Mouse (Mus musculus) megakaryocyte, embryonic 14.5 days (primary cell): ENCODE measurements around the gene Ggcx.

ENCODE experiments used
- FLI1 ChIP-seq: IDR thresholded peaks from 2 replicates; pipeline ENCODE4 v1.6.1; 2012; ENCODE audit warnings: low read length, inconsistent platforms, mixed read lengths
- GATA1 ChIP-seq: IDR thresholded peaks from 3 replicates; pipeline ENCODE4 v1.6.1; 2012; ENCODE audit warnings: mixed read lengths, low read length, inconsistent platforms, borderline replicate concordance

DNA sequence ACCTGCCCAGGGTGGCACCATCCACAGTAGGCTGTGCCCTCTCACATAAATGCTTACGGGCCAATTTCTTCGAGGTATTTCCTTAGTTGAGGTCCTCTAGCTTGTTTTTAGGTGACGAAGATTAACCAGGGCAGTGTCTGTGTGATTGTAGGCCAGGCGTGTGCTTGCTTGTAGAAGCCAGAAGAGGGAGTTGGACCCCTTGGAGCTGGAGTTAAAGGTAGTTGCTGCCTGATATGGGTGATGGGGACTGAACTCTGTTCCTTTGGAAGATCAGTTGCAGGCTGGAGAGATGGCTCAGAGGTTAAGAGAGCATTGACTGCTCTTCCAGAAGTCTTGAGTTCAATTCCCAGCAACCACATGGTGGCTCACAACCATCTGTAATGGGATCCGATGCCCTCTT, 1.1 kb downstream of the Ggcx start:
- TF ChIP-seq GATA1, result no peak
- no peak for TF ChIP-seq FLI1
